Mouse (Mus musculus) kidney, postnatal 0 days (tissue): ENCODE measurements around the gene Gm10197. TPM values are rescaled to one million over a fixed set of nuclear protein-coding genes. Genes with fewer than 3 reads are reported as not detected.
A peak's percentile ranks its signal among the peaks of the same experiment; 100 is the strongest.

ENCODE experiments used
- ATAC-seq: fragments of 200-750 bp; cut with Nextera tagmentation; replicated peaks from 2 replicates; pipeline ENCODE4 v1.8.0; 2017; ENCODE audit warnings: low read depth, moderate number of reproducible peaks, moderate TSS enrichment, moderate library complexity; ENCODE audit not compliant: low FRiP score
- DNase-seq: peaks from one replicate; pipeline ENCODE4 v3.0.0-alpha.2; 2016; ENCODE audit warnings: low spot score
- H3K27ac ChIP-seq: fragments of 300-500 bp; sonication (generic); 2 replicates; pipeline ENCODE4 v1.5.1; 2014; ENCODE audit warnings: mild to moderate bottlenecking
- H3K27me3 ChIP-seq: fragments of 300-500 bp; sonication (generic); 2 replicates; pipeline ENCODE4 v1.6.1; 2014; ENCODE audit warnings: low read length, mixed read lengths; ENCODE audit not compliant: insufficient read depth
- H3K36me3 ChIP-seq: fragments of 300-500 bp; sonication (generic); 2 replicates; pipeline ENCODE4 v1.6.1; 2014; ENCODE audit warnings: low read length, mixed read lengths; ENCODE audit not compliant: insufficient read depth
- H3K4me1 ChIP-seq: fragments of 300-500 bp; sonication (generic); replicated peaks from 2 replicates; pipeline ENCODE4 v1.6.1; 2014; ENCODE audit warnings: antibody characterized with exemption, low read length, mixed read lengths; ENCODE audit not compliant: insufficient read depth
- H3K4me2 ChIP-seq: fragments of 300-500 bp; sonication (generic); 2 replicates; pipeline ENCODE4 v1.6.1; 2014; ENCODE audit warnings: mild to moderate bottlenecking, low read length, moderate library complexity, mixed read lengths
- H3K4me3 ChIP-seq: fragments of 300-500 bp; sonication (generic); replicated peaks from 2 replicates; pipeline ENCODE4 v1.5.1; 2014; ENCODE audit warnings: low read depth, low read length
- H3K9ac ChIP-seq: fragments of 300-500 bp; sonication (generic); 2 replicates; pipeline ENCODE4 v1.6.1; 2014; ENCODE audit warnings: low read depth, low read length
- H3K9me3 ChIP-seq: fragments of 300-500 bp; sonication (generic); replicated peaks from 2 replicates; pipeline ENCODE4 v1.6.1; 2016; ENCODE audit warnings: low read length, inconsistent platforms, mixed read lengths
- CTCF ChIP-seq: IDR thresholded peaks from 2 replicates; pipeline ENCODE4 v1.5.1; 2016; ENCODE audit warnings: antibody characterized with exemption, low read depth, mild to moderate bottlenecking, moderate library complexity
- WGBS: fragments of 180-500 bp; shearing (Covaris S2); extraction: QIAGEN DNeasy Blood & Tissue Kit; methylation state at CpG from one replicate; pipeline ENCODE4 v1.1.7; 2014; 5-methylcytosine and 5-hydroxymethylcytosine counted together
- polyA plus RNA-seq: library from polyadenylated mRNA; unstranded; fragments of >200 nt; fragmentation: Nextera tagmentation; extraction: Ambion mirVana; gene quantifications from 2 replicates; pipeline ENCODE4 v1.2.1, GENCODE M21; 2015

Gene Gm10197
- polyA plus RNA-seq, 1 experiment from 2014 or later, result not detected

DNA sequence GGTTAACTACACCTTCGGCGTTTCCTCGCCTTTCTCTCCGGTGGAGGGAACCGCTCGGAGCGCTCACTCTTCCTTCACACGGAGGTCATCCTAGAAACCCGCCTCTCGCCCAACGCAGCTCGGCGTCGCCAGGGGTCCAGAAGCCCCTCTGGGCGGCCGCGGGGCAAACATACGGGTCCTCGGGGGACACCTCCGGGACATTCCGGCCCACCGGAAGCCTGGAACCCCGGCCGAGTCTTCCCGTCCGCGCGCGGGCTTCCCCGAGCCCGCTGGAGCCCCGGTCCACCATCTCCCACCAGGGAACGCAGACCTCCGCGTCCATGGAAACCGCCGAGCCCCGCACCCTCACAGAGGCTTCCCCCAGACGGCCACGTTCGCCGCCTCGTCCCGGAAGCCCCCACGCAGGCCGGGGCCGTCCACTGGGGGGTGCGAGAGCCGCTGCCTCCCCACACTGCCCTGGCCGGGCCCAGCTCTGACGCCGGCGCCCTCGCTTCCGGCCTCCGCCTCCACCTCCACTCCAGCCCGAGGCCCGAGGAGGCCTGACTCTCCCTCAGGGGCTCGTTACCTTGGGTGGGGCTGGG is 18.4 kb upstream of the Gm10197 start:
- no peaks in the 10 kb centered on the region for H3K9me3 ChIP-seq
- under 1% methylated on average over 51 of the region's 59 CpGs for WGBS
- peak overlapping the region; percentile 95 for H3K4me3 ChIP-seq
- peaks cover 12% of the 10 kb centered on the region; the same call in 1 of the 2 replicates for H3K4me1 ChIP-seq
- peak overlapping the region; percentile 67 for H3K4me2 ChIP-seq
- H3K9ac ChIP-seq, result peak overlapping the region; percentile 100
- peaks cover 21% of the 10 kb centered on the region; the same call in 1 of the 2 replicates for H3K36me3 ChIP-seq
- DNase-seq, result peak; percentile 76
- TF ChIP-seq CTCF, result peak; percentile 29; the same call in 1 of the 2 replicates
- H3K27ac ChIP-seq, result peak overlapping the region; percentile 100
- ATAC-seq, result peak; percentile 86
- no peaks in the 10 kb centered on the region for H3K27me3 ChIP-seq

- no peak for ATAC-seq
- DNase-seq, result no peak
- H3K9me3 ChIP-seq, result no peaks in the 10 kb centered on the region
- WGBS, result 5% methylated on average over 6 of the region's 6 CpGs
- peaks cover 21% of the 10 kb centered on the region; the same call in 1 of the 2 replicates for H3K36me3 ChIP-seq
- peak overlapping the region; percentile 100 for H3K27ac ChIP-seq
- no peaks in the 10 kb centered on the region for H3K27me3 ChIP-seq
- TF ChIP-seq CTCF, result no peak
- H3K4me2 ChIP-seq, result peak overlapping the region; percentile 67
- peaks cover 12% of the 10 kb centered on the region; the same call in 1 of the 2 replicates for H3K4me1 ChIP-seq
- peak overlapping the region; percentile 95 for H3K4me3 ChIP-seq
- H3K9ac ChIP-seq, result peak overlapping the region; percentile 100
These were observed 17.9 kb upstream of the Gm10197 start for GRCm38 (mm10) chr19:53389417-53389816.

DNA sequence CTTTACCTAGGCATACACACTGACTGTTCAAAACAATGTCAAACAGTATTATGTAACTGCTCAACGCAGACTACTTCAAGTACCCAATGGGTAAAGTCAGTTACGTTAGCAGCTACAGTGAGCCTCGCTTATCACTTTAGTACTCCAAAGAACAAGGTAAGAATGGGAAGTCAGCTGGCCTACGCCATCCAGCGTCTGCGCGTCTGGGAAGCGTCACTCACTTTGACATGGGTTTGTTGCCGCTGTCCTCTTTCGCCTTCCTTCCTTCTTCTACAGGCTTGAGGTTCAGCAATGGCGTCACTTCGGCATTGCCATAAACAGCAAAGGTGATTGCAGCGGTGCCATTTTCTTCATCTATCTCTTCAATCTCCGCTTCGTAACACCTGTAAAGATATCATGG is 11.8 kb upstream of the Gm10197 start:
- H3K9me3 ChIP-seq, result no peaks in the 10 kb centered on the region
- DNase-seq (no peak), ATAC-seq (no peak)
- H3K27me3 ChIP-seq, result no peaks in the 10 kb centered on the region
- no peak overlapping the region for H3K4me2 ChIP-seq
- H3K36me3 ChIP-seq, result peaks cover 47% of the 10 kb centered on the region
- no peaks in the 10 kb centered on the region for H3K4me1 ChIP-seq
- H3K9ac ChIP-seq, result no peak overlapping the region
- no peak overlapping the region for H3K27ac ChIP-seq
- WGBS, result 95% methylated on average over 15 of the region's 15 CpGs
- no peak for TF ChIP-seq CTCF
- no peak overlapping the region for H3K4me3 ChIP-seq

DNA sequence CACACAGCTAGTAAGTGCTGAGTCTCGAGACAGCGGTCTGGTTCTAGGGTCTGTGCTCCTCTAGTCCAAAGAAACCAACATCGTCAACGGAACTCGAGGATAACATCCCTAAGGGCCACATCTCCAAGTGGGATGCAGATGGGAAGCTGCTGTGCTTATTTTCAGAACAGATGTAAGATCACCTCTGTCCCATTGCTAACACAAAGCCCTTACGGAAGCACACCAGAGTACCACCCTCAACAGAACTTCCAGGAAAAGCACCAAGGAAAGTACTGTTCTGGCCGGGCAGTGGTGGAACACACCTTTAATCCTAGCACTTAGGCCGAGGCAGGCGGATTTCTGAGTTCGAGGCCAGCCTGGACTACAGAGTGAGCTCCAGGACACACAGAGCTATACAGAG is 6.9 kb upstream of the Gm10197 start:
- no peak for ATAC-seq
- Histone ChIP-seq H3K4me2 (no peak overlapping the region), H3K27ac (no peak overlapping the region), H3K4me3 (no peak overlapping the region), H3K9me3 (no peaks in the 10 kb centered on the region), H3K27me3 (no peaks in the 10 kb centered on the region), H3K9ac (no peak overlapping the region), H3K36me3 (peaks cover 31% of the 10 kb centered on the region), H3K4me1 (0 out of 2 replicates have a peak, but pooled peaks cover 3% of the 10 kb centered on the region)
- no peak for TF ChIP-seq CTCF
- WGBS, result 93% methylated on average over 10 of the region's 10 CpGs
- no peak for DNase-seq

- DNase-seq (no peak), ATAC-seq (no peak)
- Histone ChIP-seq H3K4me1 (0 out of 2 replicates have a peak, but pooled peaks cover 3% of the 10 kb centered on the region), H3K4me2 (no peak overlapping the region), H3K36me3 (peaks cover 27% of the 10 kb centered on the region), H3K9me3 (no peaks in the 10 kb centered on the region), H3K27ac (no peak overlapping the region), H3K9ac (no peak overlapping the region), H3K27me3 (no peaks in the 10 kb centered on the region), H3K4me3 (no peak overlapping the region)
- no peak for TF ChIP-seq CTCF
- 67% methylated on average over 8 of the region's 8 CpGs for WGBS
These were observed 6.1 kb upstream of the Gm10197 start for GRCm38 (mm10) chr19:53377652-53378051.

GRCm38 (mm10) chr19:53375816-53376215 is 4.2 kb upstream of the Gm10197 start:
- 0 out of 2 replicates have a peak, but pooled peaks cover 3% of the 10 kb centered on the region for H3K4me1 ChIP-seq
- ATAC-seq, result peak; percentile 69
- H3K9ac ChIP-seq, result no peak overlapping the region
- no peaks in the 10 kb centered on the region for H3K27me3 ChIP-seq
- TF ChIP-seq CTCF, result no peak
- no peak overlapping the region for H3K4me2 ChIP-seq
- peaks cover 26% of the 10 kb centered on the region for H3K36me3 ChIP-seq
- H3K4me3 ChIP-seq, result no peak overlapping the region
- H3K9me3 ChIP-seq, result no peaks in the 10 kb centered on the region
- 71% methylated on average over 9 of the region's 9 CpGs for WGBS
- peak overlapping the region; percentile 51 for H3K27ac ChIP-seq
- no peak for DNase-seq
